Mouse (Mus musculus) Patski (cell line): ENCODE results near the gene Bpifb9a. TPM values are rescaled to one million over a fixed set of nuclear protein-coding genes. Genes with fewer than 3 reads are reported as not detected.
"Not testable (repeated sequence)": the region's sequence is repeated elsewhere in the genome, so short reads cannot be mapped to it uniquely, and the experiment has no call there.

Source experiments
- ATAC-seq: fragments of 100-300 bp; one replicate; pipeline ENCODE4 v1.8.0; 2021
- CTCF ChIA-PET: fragments of 350-600 bp; sonication (Branson Sonifier 250); formaldehyde crosslinking; loops from one replicate; lab custom pipeline; 2022; ENCODE audit warnings: inconsistent platforms; lab: Charles Lee
- POLR2A ChIA-PET: fragments of 350-600 bp; sonication (Branson Sonifier 250); formaldehyde crosslinking; loops from one replicate; lab custom pipeline; 2022; ENCODE audit warnings: antibody characterized with exemption, inconsistent platforms; lab: Charles Lee
- DNase-seq: peaks from one replicate; pipeline ENCODE4 v3.0.0-alpha.2; 2011; ENCODE audit warnings: low read depth, low spot score
- H3K27me3 ChIP-seq: fragments of 371-371 bp; one replicate; pipeline ENCODE4 v1.5.1; 2021
- CTCF ChIP-seq: fragments of 100-300 bp; IDR thresholded peaks from one replicate; pipeline ENCODE4 v1.5.1; 2021
- in situ Hi-C: fragments of 300-500 bp; cut with MboI; formaldehyde crosslinking; loops from 3 replicates; pipeline ENCODE4 v1.11.1; 2018; ENCODE audit warnings: low pct_unique_long_range_greater_than_20kb, mixed read lengths
- polyA plus RNA-seq: library from polyadenylated mRNA; unstranded; gene quantifications from one replicate; pipeline ENCODE4 v1.2.3, GENCODE M21; 2021

The Bpifb9a gene
- polyA plus RNA-seq, 1 experiment from 2014 or later, result not detected

DNA sequence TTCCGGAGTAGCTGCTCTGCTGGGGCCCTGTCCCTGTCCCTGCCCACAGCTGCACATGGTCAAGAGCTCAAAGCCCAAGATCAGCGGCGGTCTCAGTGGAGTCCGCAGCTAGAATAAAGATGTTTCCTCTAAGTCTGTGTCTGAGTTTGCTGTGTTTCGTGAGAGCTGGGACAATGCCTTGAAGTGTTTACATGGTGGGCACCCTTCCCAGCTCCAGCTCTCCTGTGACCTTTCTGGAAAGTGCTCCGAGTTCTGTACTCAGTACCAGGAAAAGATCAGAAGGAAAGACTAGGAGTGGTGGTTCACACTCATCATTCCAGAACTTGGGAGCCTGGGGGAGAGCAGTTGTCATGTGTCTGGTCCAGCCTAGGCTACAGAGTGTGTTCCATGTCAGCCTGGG is 16.9 kb upstream of the Bpifb9a start:
- ATAC-seq (no peak), DNase-seq (no peak)
- in situ Hi-C loops, result no loop called here
- ChIA-PET CTCF (no interaction called here), POLR2A (no interaction called here)
- TF ChIP-seq CTCF, result no peak
- no peaks in the 10 kb centered on the region for H3K27me3 ChIP-seq

- H3K27me3 ChIP-seq, ATAC-seq, POLR2A ChIA-PET, CTCF ChIA-PET, DNase-seq, in situ Hi-C loops: not testable (repeated sequence)
Observed at GRCm38 (mm10) chr2:154242726-154243125, 14.9 kb upstream of the Bpifb9a start.

DNA sequence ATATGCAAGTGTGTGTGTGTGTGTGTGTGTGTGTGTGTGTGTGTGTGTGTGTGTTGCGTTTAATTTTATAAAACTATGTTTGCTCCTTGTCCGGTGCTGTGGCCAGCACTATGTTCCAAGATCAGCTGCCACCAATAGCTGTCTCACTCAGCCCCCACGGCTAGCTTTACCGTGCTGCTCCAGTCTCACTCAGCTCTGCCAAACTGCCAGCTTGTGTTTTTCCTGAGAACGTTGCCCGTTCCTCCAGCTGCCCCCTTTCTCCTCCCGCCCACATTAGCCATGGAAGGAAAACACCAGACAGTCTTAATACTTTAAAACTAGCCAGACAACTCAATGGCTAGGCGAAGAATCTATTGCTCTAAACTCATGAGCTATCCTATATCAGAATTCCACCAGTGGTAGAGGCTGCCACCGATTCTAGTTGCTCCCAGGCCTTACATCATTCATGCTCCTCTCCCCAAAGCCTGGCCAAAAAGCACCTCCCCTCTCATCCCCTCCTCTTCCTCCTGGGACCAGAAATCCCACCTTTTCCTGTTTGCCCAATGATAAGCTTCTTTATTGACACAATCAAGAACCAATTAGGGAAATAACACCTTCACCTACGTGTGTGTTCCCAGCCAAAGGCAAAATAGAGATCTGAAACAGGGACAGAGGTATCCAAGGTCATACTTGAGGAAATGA is 14.2 kb upstream of the Bpifb9a start:
- H3K27me3 ChIP-seq, result peaks cover 7% of the 10 kb centered on the region
- ATAC-seq, result no peak
- TF ChIP-seq CTCF, result no peak
- no peak for DNase-seq
- ChIA-PET POLR2A (no interaction called here), CTCF (no interaction called here)
- in situ Hi-C loops, result no loop called here

DNA sequence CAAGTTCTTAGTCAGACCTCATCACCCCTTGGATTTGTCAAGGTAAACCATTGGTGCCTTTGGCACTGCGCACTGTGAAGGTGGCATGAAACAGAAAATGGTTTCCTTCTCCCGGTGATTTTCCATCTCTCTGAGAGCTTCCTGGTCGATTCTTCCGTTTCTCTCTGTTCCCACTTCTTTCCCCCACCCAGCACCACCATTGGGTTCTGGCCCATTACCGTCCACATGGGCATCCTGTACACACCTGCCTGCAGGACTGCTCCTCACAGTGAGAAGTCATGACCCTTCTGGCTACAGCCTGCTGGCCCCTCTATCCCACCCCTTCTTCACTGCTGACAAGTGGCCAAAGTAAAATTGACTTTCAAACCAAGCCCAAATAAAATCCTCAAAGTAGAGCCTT is 12.3 kb upstream of the Bpifb9a start:
- POLR2A ChIA-PET, result no interaction called here
- in situ Hi-C loops, result no loop called here

GRCm38 (mm10) chr2:154255254-154255653 is 2.4 kb upstream of the Bpifb9a start:
- ATAC-seq, CTCF ChIA-PET, H3K27me3 ChIP-seq, POLR2A ChIA-PET, DNase-seq: not testable (repeated sequence)
- in situ Hi-C loops, result loop anchor here (5.0 kb wide), 1 partner anchor 52 kb away; the partner anchor contains the start of gene Bpifb9b

More for the DNA sequence above, 12.3 kb upstream of the Bpifb9a start:
- ATAC-seq, result no peak
- CTCF ChIA-PET, result no interaction called here
- no peak for TF ChIP-seq CTCF
- H3K27me3 ChIP-seq, result peaks cover 21% of the 10 kb centered on the region
- DNase-seq, result no peak

DNA sequence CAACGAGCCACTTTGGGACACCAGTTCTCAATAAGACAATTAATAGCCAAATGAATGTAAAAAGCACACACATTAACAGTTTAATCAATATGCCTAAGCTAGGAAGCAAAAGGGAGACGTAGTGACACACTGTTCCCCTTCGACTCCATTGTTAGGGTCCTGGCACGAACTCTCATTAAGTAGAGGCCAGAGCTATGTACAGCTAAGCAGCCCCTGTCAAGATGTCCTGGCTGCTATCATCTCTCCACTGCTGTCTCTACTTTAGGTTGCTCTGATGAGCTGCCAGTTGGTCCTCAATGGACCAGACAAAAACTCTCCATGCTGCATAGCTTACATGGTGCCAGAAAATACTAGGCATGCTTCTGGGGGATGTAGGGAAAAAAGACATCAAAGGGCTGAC is 1.9 kb upstream of the Bpifb9a start:
- ChIA-PET CTCF (no interaction called here), POLR2A (no interaction called here)
- DNase-seq (no peak), ATAC-seq (no peak)
- no peak for TF ChIP-seq CTCF
- in situ Hi-C loops, result loop anchor here (5.0 kb wide), 1 partner anchor 52 kb away; the partner anchor contains the start of gene Bpifb9b
- no peaks in the 10 kb centered on the region for H3K27me3 ChIP-seq

- POLR2A ChIA-PET, H3K27me3 ChIP-seq, DNase-seq, ATAC-seq, in situ Hi-C loops, CTCF ChIA-PET: not testable (repeated sequence)
Observed at GRCm38 (mm10) chr2:154264397-154264796, 6.7 kb downstream of the Bpifb9a start.

- in situ Hi-C loops, result loop anchor here (10.0 kb wide), 1 partner anchor 77 kb away; no protein-coding TSS in a partner anchor
- ATAC-seq, DNase-seq, POLR2A ChIA-PET, H3K27me3 ChIP-seq: not testable (repeated sequence)
- CTCF ChIA-PET, result interaction anchor here (1.1 kb wide), 1 partner anchor 9 kb away, joined by 3 read pairs; no protein-coding TSS in a partner anchor
Observed at GRCm38 (mm10) chr2:154291866-154292265, 34.2 kb downstream of the Bpifb9a start.

- ATAC-seq (no peak), DNase-seq (no peak)
- ChIA-PET POLR2A (no interaction called here), CTCF (no interaction called here)
- in situ Hi-C loops, result loop anchor here (10.0 kb wide), 1 partner anchor 78 kb away; no protein-coding TSS in a partner anchor
- peak; percentile 9 for TF ChIP-seq CTCF
- no peaks in the 10 kb centered on the region for H3K27me3 ChIP-seq
Observed at GRCm38 (mm10) chr2:154292833-154293232, 35.2 kb downstream of the Bpifb9a start.

- CTCF ChIA-PET, H3K27me3 ChIP-seq: not testable (repeated sequence)
- in situ Hi-C loops, result loop anchor here (10.0 kb wide), 1 partner anchor 80 kb away; no protein-coding TSS in a partner anchor
Observed at GRCm38 (mm10) chr2:154294746-154295145, 37.1 kb downstream of the Bpifb9a start.

GRCm38 (mm10) chr2:154300496-154300895 is 42.8 kb downstream of the Bpifb9a start:
- DNase-seq, result peak; percentile 10
- ChIA-PET POLR2A (no interaction called here), CTCF (interaction anchor here (0.7 to 1.1 kb wide), 3 partner anchors 9 to 385 kb away, joined by 3 to 4 read pairs (median 3); no protein-coding TSS in a partner anchor)
- TF ChIP-seq CTCF, result peak; percentile 91
- H3K27me3 ChIP-seq, result no peaks in the 10 kb centered on the region
- peak; percentile 84 for ATAC-seq
- in situ Hi-C loops, result no loop called here

More at GRCm38 (mm10) chr2:154294746-154295145, 37.1 kb downstream of the Bpifb9a start:
- POLR2A ChIA-PET, DNase-seq, ATAC-seq: not testable (repeated sequence)
- peak; percentile 74 for TF ChIP-seq CTCF
